Mouse (Mus musculus): ENCODE measurements around the gene Ltbp3. TPM values are rescaled to one million over a fixed set of nuclear protein-coding genes. Genes with fewer than 3 reads are reported as not detected.

Ltbp3 gene
- polyA plus RNA-seq, 1 experiment from 2014 or later, result 22.3 TPM

DNA sequence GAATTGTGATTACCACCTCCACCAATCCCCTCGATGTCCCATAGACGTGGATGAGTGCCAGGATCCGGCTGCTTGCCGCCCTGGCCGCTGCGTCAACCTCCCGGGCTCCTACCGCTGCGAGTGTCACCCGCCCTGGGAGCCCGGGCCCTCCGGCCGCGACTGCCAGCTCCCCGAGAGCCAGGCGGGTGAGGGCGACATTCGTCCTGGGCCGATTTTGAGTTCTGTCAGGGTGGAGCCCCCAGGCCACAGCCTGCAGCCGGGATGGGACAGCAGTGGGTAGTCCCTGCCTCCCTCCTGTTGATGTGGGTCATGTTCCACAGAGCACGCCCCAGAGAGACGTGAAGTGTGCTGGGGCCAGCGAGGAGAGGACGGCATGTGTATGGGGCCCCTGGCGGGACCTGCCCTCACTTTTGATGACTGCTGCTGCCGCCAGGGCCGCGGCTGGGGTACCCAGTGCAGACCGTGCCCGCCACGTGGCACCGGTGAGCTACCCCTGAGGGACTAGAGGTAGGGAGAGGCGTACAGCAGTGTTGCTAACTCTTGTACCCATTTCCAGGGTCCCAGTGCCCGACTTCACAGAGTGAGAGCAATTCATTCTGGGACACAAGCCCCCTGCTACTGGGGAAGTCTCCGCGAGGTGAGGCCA is 16.4 kb downstream of the Ltbp3 start:
- Histone ChIP-seq H3K9ac (ENCODE audit: low read depth, low read length) (0 out of 2 replicates have a peak overlapping the region, but pooled peaks have one; percentile 23), H3K4me1 (replicated peaks; ENCODE audit: insufficient read depth, low read length) (peaks cover 8% of the 10 kb centered on the region; the same call in 1 of the 2 replicates), H3K36me3 (ENCODE audit: insufficient read depth, low read length) (peaks cover 48% of the 10 kb centered on the region), H3K4me2 (ENCODE audit: low read length) (peak overlapping the region; percentile 43), H3K27me3 (ENCODE audit: insufficient read depth, low read length) (no peaks in the 10 kb centered on the region; the same call in 1 of the 2 replicates), H3K27ac (no peak overlapping the region), H3K9me3 (replicated peaks; ENCODE audit: low read length) (no peaks in the 10 kb centered on the region), H3K4me3 (replicated peaks; ENCODE audit: low read depth, low read length) (0 out of 2 replicates have a peak overlapping the region, but pooled peaks have one; percentile 4)
- 29% methylated on average over 36 of the region's 36 CpGs for WGBS
- ATAC-seq (replicated peaks; ENCODE audit: low FRiP score, low read depth), result no peak
- DNase-seq (ENCODE audit: low spot score), result no peak
- no peak for TF ChIP-seq CTCF (IDR thresholded peaks at IDR 0.05; ENCODE audit: low read depth)

GRCm38 (mm10) chr19:5758878-5759403 is 18.2 kb downstream of the Ltbp3 start:
- no peak for DNase-seq (ENCODE audit: low spot score)
- Histone ChIP-seq H3K9ac (ENCODE audit: low read depth, low read length) (no peak overlapping the region), H3K4me3 (replicated peaks; ENCODE audit: low read depth, low read length) (no peak overlapping the region), H3K4me1 (replicated peaks; ENCODE audit: insufficient read depth, low read length) (peaks cover 8% of the 10 kb centered on the region; the same call in 1 of the 2 replicates), H3K4me2 (ENCODE audit: low read length) (no peak overlapping the region), H3K27me3 (ENCODE audit: insufficient read depth, low read length) (no peaks in the 10 kb centered on the region), H3K27ac (no peak overlapping the region), H3K36me3 (ENCODE audit: insufficient read depth, low read length) (peaks cover 62% of the 10 kb centered on the region), H3K9me3 (replicated peaks; ENCODE audit: low read length) (no peaks in the 10 kb centered on the region)
- no peak for ATAC-seq (replicated peaks; ENCODE audit: low FRiP score, low read depth)
- WGBS, result 91% methylated on average over 14 of the region's 14 CpGs
- TF ChIP-seq CTCF (IDR thresholded peaks at IDR 0.05; ENCODE audit: low read depth), result no peak

DNA sequence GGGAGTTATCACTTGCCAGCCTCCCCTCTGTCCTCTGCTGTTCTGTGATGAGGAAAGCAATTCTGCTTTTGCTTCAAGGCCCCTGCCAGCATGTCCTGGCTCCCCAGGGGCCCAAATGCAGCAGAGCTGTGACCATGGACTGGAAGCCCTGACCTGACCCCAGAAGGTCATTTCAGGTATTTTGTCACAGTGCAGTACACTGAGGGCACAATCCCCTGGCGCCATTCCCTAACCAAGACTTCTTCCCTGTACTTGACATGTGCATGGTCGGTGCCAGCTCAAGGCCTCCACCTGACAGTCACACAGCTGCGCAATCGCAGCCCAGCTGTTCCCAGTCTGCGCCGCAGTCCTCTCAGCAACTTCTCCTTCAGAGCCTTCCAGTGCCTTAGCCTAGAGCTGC is 22.5 kb downstream of the Ltbp3 start:
- Histone ChIP-seq H3K4me2 (ENCODE audit: low read length) (no peak overlapping the region), H3K4me1 (replicated peaks; ENCODE audit: insufficient read depth, low read length) (no peaks in the 10 kb centered on the region), H3K9me3 (replicated peaks; ENCODE audit: low read length) (no peaks in the 10 kb centered on the region), H3K27me3 (ENCODE audit: insufficient read depth, low read length) (no peaks in the 10 kb centered on the region), H3K9ac (ENCODE audit: low read depth, low read length) (no peak overlapping the region), H3K36me3 (ENCODE audit: insufficient read depth, low read length) (peaks cover 88% of the 10 kb centered on the region), H3K4me3 (replicated peaks; ENCODE audit: low read depth, low read length) (no peak overlapping the region), H3K27ac (no peak overlapping the region)
- TF ChIP-seq CTCF (IDR thresholded peaks at IDR 0.05; ENCODE audit: low read depth), result no peak
- ATAC-seq (replicated peaks; ENCODE audit: low FRiP score, low read depth) (no peak), DNase-seq (ENCODE audit: low spot score) (no peak)
- WGBS, result 92% methylated on average over 6 of the region's 6 CpGs

GRCm38 (mm10) chr19:5767271-5767670 is 26.6 kb downstream of the Ltbp3 start:
- WGBS, result 72% methylated on average over 4 of the region's 4 CpGs
- H3K9me3 ChIP-seq (replicated peaks; ENCODE audit: low read length), result no peaks in the 10 kb centered on the region
- no peak overlapping the region for H3K27ac ChIP-seq
- peaks cover 9% of the 10 kb centered on the region for H3K4me1 ChIP-seq (replicated peaks; ENCODE audit: insufficient read depth, low read length)
- H3K4me2 ChIP-seq (ENCODE audit: low read length), result no peak overlapping the region
- no peaks in the 10 kb centered on the region for H3K27me3 ChIP-seq (ENCODE audit: insufficient read depth, low read length)
- no peak for TF ChIP-seq CTCF (IDR thresholded peaks at IDR 0.05; ENCODE audit: low read depth)
- H3K4me3 ChIP-seq (replicated peaks; ENCODE audit: low read depth, low read length), result no peak overlapping the region
- no peak for ATAC-seq (replicated peaks; ENCODE audit: low FRiP score, low read depth)
- H3K36me3 ChIP-seq (ENCODE audit: insufficient read depth, low read length), result peaks cover 55% of the 10 kb centered on the region
- DNase-seq (ENCODE audit: low spot score), result no peak
- H3K9ac ChIP-seq (ENCODE audit: low read depth, low read length), result peak overlapping the region; percentile 14; the same call in 1 of the 2 replicates

- WGBS, result 29% methylated on average over 9 of the region's 9 CpGs
- ATAC-seq (replicated peaks; ENCODE audit: low FRiP score, low read depth), result no peak
- no peak for DNase-seq (ENCODE audit: low spot score)
- Histone ChIP-seq H3K4me1 (replicated peaks; ENCODE audit: insufficient read depth, low read length) (peaks cover 9% of the 10 kb centered on the region), H3K36me3 (ENCODE audit: insufficient read depth, low read length) (peaks cover 30% of the 10 kb centered on the region), H3K9ac (ENCODE audit: low read depth, low read length) (peak overlapping the region; percentile 74), H3K27me3 (ENCODE audit: insufficient read depth, low read length) (no peaks in the 10 kb centered on the region), H3K9me3 (replicated peaks; ENCODE audit: low read length) (no peaks in the 10 kb centered on the region), H3K27ac (peak overlapping the region; percentile 83; the same call in 1 of the 2 replicates), H3K4me2 (ENCODE audit: low read length) (peak overlapping the region; percentile 85), H3K4me3 (replicated peaks; ENCODE audit: low read depth, low read length) (peak overlapping the region; percentile 65)
- no peak for TF ChIP-seq CTCF (IDR thresholded peaks at IDR 0.05; ENCODE audit: low read depth)
Observed at GRCm38 (mm10) chr19:5770311-5770710, 29.6 kb downstream of the Ltbp3 start.

- peaks cover 21% of the 10 kb centered on the region for H3K36me3 ChIP-seq (ENCODE audit: insufficient read depth, low read length)
- no peaks in the 10 kb centered on the region for H3K27me3 ChIP-seq (ENCODE audit: insufficient read depth, low read length)
- ATAC-seq (replicated peaks; ENCODE audit: low FRiP score, low read depth) (peak; percentile 94), DNase-seq (ENCODE audit: low spot score) (peak; percentile 95)
- H3K9ac ChIP-seq (ENCODE audit: low read depth, low read length), result peak within 1 kb of the TSS; percentile 74
- H3K4me2 ChIP-seq (ENCODE audit: low read length), result peak within 1 kb of the TSS; percentile 85
- WGBS, result 1% methylated on average over 64 of the region's 64 CpGs
- TF ChIP-seq CTCF (IDR thresholded peaks at IDR 0.05; ENCODE audit: low read depth), result no peak
- peaks cover 9% of the 10 kb centered on the region for H3K4me1 ChIP-seq (replicated peaks; ENCODE audit: insufficient read depth, low read length)
- peak within 1 kb of the TSS; percentile 83 for H3K27ac ChIP-seq
- peak within 1 kb of the TSS; percentile 65 for H3K4me3 ChIP-seq (replicated peaks; ENCODE audit: low read depth, low read length)
- H3K9me3 ChIP-seq (replicated peaks; ENCODE audit: low read length), result no peaks in the 10 kb centered on the region
Observed at GRCm38 (mm10) chr19:5770925-5771860, 30.5 kb downstream of the Ltbp3 start, which contains the start of gene Scyl1. Gene Scyl1, minus strand, starts transcription at chr19:5771419.
